Mouse (Mus musculus) forebrain, embryonic 10.5 days (tissue): ENCODE data around the gene Cd40lg. TPM values are rescaled to one million over a fixed set of nuclear protein-coding genes. Genes with fewer than 3 reads are reported as not detected.

Experiments
- polyA plus RNA-seq: library from polyadenylated mRNA; unstranded; fragments of >200 nt; fragmentation: Nextera tagmentation; extraction: Ambion mirVana; gene quantifications from 2 replicates; pipeline ENCODE4 v1.2.1, GENCODE M21; 2016

Cd40lg gene
- polyA plus RNA-seq, 1 experiment from 2014 or later, result not detected

Other genes with a start within 250 kb of the Cd40lg start
- gene Brs3, start 169.1 kb upstream of the Cd40lg start, polyA plus RNA-seq, result not detected in 2 replicates
- 73.8 and 76.3 TPM in 2 replicates for gene Htatsf1, start 158.6 kb upstream of the Cd40lg start, polyA plus RNA-seq
- 0.06 and 0.09 TPM in 2 replicates for gene Vgll1, start 124.0 kb upstream of the Cd40lg start, polyA plus RNA-seq
- gene Arhgef6, start 126.6 kb downstream of the Cd40lg start, polyA plus RNA-seq, result 2.8 and 3.0 TPM in 2 replicates
- 195 TPM in 2 replicates for gene Rbmx, start 180.9 kb downstream of the Cd40lg start, polyA plus RNA-seq
- not detected in 2 replicates for gene Gm364, start 197.0 kb downstream of the Cd40lg start, polyA plus RNA-seq